Mouse (Mus musculus) adrenal gland, postnatal 14 days (tissue): ENCODE data around the gene Bad. TPM values are rescaled to one million over a fixed set of nuclear protein-coding genes. Genes with fewer than 3 reads are reported as not detected.
A peak's percentile ranks its signal among the peaks of the same experiment; 100 is the strongest.

Experiments used
- DNase-seq: peaks from one replicate; pipeline ENCODE4 v3.0.0; 2021; ENCODE audit warnings: mixed read lengths
- total RNA-seq: library from RNA; stranded (reverse); gene quantifications from 2 replicates; pipeline ENCODE4 v1.2.3, GENCODE M21; 2021

The Bad gene
- total RNA-seq, 1 experiment from 2014 or later, result 45.0 TPM

DNA sequence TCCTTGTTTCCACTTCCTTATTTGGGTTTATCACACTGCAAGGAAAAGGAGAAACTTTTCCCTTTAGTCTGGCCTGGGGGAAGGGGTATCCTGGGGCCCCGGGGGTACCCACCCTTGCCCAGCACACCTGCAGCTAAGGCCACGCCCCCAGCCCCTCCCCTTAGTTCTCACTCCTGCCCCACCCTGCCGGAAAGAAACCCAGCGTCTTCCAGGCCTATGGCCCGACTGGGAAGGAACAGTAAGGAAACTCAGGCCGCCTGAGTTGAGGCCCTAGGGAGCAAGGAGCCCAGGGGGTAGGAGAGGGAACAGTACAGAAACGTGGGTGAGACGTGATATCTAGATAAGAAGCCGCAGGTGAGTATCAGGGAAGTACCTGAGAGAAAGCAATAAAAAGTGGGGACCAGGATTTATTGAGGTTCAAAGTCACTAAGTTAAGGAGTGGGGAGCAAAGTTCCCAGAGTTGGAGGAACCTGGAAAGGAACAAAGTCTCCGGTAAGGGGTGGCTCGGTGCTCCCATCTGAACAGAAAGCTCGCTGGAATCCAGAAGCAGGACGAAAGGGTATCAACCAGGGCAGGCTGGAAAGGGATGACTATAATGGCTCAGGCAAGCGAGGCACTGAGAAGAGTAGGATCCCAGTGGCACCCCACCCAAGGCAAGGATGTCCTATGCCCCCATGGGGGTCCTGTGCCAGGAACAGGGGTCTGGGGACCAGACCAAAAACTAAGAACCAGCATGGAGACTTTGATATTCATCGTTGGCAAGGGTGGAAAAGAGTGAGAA is 27.0 kb downstream of the Bad start:
- peak; percentile 57 for DNase-seq

DNA sequence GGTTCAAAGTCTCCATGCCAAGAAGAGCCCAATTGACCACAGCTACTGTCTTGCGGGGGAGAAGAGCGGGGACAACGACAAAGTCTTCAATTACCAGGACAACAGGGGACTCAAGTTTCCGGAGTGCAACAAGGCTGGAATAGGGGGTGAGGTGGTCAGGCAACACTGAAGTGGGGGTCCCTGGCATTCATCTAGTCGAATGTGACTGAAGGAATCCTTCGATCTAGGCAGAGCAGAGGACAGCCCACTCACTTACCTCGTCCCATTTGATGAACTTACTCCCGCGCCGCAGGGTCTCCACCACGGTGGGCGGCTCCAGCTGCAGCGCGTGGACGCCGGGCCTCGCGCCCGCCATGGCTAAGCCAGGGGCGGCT is 27.6 kb downstream of the Bad start:
- DNase-seq, result no peak

- DNase-seq, result peak; percentile 90
These were observed 28.2 kb downstream of the Bad start for GRCm38 (mm10) chr19:6969665-6970381.

GRCm38 (mm10) chr19:6970460-6971085 is 28.9 kb downstream of the Bad start:
- DNase-seq, result peak; percentile 83

GRCm38 (mm10) chr19:6971644-6972043 is 30.0 kb downstream of the Bad start:
- DNase-seq, result no peak

DNA sequence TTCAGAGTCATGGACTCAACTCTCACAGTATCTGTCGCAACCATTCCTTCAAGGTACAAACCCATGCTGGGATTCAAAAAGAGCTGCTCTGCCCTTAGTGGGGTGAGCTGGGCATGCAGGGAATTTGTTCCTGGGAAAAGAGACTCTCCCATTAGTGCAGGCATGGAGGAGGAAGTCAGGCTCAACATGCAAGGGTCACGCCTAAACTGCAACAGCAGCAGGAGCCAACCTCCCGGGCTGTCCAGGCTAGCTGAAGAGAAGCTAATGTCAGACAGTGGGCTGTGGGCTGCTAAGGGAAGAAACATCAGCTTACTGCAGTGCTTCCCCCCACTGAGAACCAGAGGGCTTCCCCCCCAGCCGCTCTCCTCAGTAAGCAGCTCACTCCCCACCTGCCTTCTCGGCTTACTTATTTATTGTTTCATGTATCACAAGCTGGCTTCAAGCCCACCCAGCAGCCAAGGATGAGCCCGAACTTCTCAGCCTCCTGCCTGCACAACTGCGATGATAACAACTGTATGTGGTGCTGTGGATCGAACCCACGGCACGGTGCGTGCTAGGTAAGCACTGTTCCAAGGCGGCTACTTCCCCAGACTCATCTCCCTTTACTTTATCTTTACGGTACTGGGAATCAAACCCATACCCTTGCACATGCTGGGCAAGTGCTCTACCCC is 30.7 kb downstream of the Bad start:
- DNase-seq, result no peak

DNA sequence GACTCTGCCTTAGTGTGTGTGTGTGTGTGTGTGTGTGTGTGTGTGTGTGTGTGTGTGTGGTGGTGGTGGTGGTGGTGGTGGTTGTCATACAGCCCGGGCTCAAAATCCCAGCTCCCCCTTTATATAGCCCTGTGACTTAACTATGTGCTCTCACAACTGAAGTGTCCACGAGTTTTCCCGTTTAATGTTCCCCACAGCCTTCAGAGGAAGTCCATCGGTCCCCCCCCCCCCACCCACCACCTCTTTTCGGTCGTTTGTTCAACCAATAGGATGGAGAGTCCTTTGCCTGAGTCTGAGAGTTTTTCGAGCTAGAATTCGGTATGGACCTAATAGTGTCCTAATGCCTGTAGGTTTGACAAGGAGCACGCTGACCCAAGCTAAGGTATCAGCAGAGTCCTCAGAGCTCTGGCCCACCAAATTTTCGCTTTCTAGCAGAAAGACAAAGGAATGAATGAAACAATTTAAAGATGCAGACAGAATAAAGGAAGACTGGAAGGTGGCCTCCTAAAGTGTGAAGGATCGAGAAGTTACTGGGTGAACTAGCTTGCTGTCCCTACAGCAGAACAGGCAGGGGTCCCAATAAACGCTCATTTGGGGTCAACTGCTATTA is 32.0 kb downstream of the Bad start:
- DNase-seq, result no peak

DNA sequence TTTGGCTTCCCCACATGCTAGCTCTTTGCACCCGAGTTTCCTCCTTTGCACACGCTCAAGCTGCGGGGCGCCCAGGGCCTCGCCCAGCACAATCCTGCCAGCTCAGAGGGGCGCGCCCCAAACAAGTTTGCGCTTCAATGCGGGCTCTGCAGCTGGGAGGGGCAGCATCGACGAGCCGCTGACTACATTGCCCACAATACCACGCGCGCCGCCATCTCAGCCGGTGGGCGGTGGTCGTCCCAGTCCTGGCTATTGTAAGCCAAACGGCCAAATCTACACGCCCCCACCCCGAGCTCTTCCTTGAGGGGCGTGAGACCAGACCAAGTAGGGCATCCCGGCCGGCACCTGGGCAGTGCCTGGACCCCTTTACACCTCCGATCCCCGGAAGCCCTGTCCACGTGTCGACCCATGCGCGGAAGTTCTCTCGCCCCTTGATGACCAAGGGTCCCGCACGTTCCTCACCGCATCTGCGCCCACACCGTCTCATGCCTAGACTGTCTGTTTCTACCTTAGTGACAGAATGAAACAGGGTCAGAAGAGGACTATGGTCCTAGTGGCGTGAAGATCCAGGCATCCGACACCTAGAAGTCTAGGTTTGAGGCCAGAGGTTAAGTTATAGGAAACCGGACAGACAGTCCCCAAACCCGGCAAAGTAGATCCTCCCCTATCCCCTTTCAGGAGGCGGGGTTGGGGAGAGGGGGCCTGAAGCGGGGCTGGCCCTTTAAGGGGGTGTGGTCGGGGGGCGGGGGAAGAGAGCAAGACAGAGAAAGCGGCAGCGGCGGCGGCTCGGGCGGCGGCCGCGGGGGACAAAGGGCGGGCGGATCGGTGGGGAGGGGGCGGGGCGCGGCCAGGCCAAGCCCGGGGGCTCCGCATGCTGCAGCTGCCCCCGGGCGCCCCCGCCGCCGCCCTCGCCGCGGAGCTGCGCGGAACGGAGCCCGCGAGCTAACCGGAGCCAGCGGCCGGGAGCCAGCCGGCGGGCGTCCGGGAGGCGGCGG is 32.8 kb downstream of the Bad start, which contains the start of gene Ppp1r14b:
Gene Ppp1r14b (plus strand): TSS at position 758 of the 995 bp plus-strand sequence.
- peak; percentile 93 for DNase-seq

DNA sequence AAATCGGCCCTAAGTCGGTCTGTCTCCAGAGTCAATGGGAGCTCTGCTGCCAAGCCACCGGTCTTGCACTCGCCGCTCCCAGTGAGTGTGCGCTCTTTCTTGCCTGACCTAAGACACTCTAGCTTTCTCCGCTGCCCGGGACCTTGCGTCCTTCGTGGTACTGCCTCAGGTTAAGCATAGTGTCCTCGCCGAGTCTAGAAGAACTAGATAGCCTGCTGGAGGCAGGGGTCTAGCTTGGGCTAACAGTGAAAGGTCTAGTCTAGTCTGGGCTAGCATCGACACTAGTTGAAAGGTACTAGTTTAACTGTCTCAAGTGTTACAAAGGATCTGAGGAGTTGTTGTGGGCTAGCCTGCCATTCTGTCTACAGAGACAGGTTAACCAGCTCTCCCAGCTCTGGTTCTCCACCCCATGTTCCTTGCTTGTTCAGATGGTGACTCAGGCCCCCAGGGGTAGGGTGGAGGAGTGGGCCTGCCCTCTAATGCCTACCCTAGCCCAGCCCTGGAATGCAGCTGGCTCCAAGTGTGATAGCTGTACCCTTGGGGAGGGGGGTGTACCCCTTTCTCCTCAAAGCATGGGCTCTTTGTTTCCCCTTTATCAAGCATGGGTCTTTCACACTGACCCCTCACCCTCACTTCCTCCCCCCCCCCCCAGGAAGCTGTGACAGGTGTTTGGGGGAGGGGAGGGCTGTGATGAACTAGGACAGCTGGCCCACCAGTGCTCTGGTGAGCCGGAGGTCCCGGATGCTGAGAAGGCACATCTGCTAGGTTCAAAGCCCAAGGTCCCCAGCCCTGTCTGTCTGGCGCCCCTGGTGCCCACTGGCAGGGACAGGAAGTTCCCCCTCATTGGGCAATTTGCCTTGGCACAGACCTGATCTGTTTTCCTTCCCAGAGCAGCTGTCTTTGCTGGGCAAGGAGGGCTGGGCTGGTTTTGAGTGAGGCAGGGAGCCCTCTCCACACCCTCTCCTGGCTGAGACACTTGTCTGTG is 34.2 kb downstream of the Bad start, which contains the start of gene Plcb3:
Gene Plcb3 (minus strand): TSS at position 934 of the 985 bp plus-strand sequence.
- peak; percentile 91 for DNase-seq

DNA sequence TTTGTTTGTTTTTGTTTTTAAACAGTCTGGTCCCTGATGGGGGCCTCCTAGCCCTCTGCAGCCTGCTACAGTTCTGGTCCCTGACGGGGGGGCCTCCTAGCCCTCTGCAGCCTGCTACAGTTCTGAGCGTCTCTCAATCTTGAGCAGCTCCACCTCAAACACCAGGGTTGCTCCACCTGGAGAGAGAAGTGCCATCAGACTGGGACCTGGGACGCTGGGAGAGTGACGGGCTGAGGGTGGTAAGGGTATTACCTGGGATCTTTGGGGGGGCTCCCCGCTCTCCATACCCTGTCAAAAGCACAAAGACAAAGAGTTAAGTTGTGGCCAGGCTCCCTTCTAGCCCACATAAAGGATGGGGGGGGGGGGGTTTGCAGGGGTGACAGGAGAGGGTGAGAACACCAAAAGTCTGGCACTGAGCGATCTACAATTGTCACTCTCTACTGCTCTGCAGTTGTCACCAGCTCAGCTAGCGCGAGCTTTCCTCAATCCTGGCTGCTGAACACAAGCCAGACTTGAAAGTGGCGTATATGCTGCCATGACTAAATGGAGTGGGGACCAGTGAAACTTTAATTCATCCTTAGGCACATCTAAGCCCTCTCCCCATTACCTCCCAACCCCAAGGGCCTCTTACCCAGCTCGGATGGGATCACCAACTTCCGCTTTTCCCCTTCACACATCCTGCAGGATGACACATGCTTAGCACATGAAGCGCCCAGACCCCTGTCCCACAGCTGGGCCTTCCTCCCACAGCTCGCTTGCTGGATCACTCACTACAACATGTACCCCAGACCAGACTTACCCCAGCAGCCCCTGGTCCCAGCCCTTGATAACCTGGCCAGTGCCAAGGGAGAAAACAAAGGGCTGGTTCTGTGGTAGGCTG is 36.3 kb downstream of the Bad start:
- DNase-seq, result no peak

- DNase-seq, result no peak
These were observed 36.9 kb downstream of the Bad start for GRCm38 (mm10) chr19:6978639-6978974.

- peak; percentile 70 for DNase-seq
These were observed 37.4 kb downstream of the Bad start for GRCm38 (mm10) chr19:6979001-6979479.

DNA sequence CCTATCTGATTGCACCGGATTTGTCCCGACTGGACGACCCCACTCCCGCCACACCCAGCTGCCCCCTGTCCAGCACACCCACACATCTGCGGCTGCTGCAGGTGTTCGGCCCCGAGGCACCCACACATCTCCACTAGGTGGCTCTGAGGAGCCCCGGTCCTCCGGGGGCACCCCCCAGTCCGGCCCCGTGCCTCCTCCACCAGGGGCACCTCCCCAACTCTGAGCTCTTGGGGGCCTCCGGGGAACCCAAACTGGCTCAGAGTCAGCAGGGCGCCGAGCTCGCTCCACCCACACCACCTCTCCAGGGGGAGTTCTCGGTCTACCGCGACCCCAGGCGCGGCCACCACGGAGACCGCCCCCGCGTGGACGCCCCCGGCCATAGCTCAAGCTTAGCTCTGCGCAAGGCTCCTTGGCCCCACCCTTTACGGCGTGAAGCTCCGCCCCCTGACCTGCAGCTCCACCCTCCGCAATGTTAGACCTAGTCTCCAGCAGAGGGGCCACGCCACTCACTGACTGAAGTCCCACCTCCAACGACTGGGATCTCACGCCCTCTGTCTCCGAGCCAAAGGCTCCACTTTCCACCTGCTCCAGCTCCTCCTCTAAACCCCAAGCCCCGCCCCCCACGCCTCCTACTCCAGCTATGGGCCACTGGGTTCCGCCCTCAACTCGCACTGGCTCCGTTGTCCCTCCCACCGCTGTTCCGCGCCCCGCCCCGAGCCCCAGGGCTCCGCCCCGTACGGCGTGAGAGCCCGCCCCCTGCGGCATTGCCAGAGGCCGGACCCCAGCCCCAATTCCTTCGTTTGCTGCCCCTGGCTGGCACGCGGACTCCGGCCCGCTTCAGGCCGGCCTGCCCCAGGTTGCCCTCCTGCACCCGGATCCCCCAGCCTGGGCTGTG is 38.1 kb downstream of the Bad start:
- peak; percentile 100 for DNase-seq

GRCm38 (mm10) chr19:6980381-6981093 is 38.9 kb downstream of the Bad start, which contains the start of gene Fkbp2:
Gene Fkbp2 (minus strand): TSS chr19:6980501.
- DNase-seq, result peak; percentile 99

DNA sequence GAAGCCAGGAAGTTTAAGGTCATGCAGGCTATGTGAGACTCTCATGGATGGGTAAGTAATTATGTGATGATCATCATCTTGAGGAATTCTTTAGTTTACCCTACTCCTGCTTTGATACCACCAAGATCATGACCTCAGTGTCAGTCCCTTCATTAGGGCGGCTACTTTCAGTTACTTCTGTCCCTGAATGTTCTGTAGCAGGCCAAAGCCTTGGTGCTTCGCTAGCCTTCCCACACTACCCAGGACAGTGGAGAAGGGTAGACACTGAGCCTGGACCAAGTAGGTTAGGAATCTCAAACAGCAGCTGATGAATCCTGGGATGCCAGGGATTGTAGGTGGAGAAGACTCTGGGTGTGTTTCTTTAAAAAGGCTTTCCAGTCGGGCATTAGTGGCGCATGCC is 39.8 kb downstream of the Bad start:
- DNase-seq, result no peak

DNA sequence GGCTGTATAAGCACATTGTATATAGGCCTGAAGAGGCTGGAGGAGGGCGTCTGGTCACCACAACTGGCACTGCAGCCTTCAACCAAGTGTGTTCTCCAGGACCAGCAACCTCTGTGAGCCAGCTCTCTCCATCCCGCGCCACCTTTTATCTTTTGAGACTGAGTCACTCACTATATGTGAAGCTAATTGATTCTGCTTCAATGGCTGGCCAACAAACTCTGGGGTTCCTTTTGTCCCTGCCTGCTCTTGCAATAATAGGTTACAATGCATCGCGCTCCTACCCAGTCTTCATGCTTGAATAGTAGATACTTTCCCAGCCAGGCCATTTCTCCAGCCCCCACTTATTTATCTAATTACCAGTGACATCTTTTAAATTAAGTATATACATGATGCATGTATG is 42.0 kb downstream of the Bad start:
- DNase-seq, result no peak

- DNase-seq, result no peak
These were observed 43.6 kb downstream of the Bad start for GRCm38 (mm10) chr19:6985300-6985699.
